Mouse (Mus musculus) liver, adult 2 months (tissue): ENCODE measurements around the gene Tmem217. TPM values are rescaled to one million over a fixed set of nuclear protein-coding genes. Genes with fewer than 3 reads are reported as not detected.

ENCODE experiments used
- DNase-seq: peaks from one replicate; pipeline ENCODE4 v3.0.0-alpha.2; 2011; ENCODE audit warnings: low read depth, low spot score; ENCODE audit errors: extremely low read depth
- H3K27ac ChIP-seq: fragments of 200-500 bp; replicated peaks from 2 replicates; pipeline ENCODE4 v1.5.1; 2012; ENCODE audit warnings: low read depth, mild to moderate bottlenecking, control low read depth, inconsistent platforms, low read length; ENCODE audit not compliant: insufficient read depth
- H3K27me3 ChIP-seq: fragments of 200-500 bp; 2 replicates; pipeline ENCODE4 v1.6.1; 2012; ENCODE audit warnings: mild to moderate bottlenecking, moderate library complexity, low read length, inconsistent platforms; ENCODE audit not compliant: control insufficient read depth, insufficient read depth
- H3K36me3 ChIP-seq: fragments of 200-500 bp; 2 replicates; pipeline ENCODE4 v1.6.1; 2012; ENCODE audit warnings: low read length, inconsistent platforms; ENCODE audit not compliant: control insufficient read depth, insufficient read depth
- H3K4me1 ChIP-seq: fragments of 200-500 bp; 2 replicates; pipeline ENCODE4 v1.6.1; 2011; ENCODE audit warnings: low read length; ENCODE audit not compliant: control insufficient read depth, insufficient read depth
- H3K4me3 ChIP-seq: fragments of 200-500 bp; 2 replicates; pipeline ENCODE4 v1.5.1; 2011; ENCODE audit warnings: low read depth, mild to moderate bottlenecking, control low read depth, low read length, moderate library complexity; ENCODE audit not compliant: insufficient read depth
- H3K79me2 ChIP-seq: fragments of 200-500 bp; 2 replicates; pipeline ENCODE4 v1.6.1; 2012; ENCODE audit warnings: inconsistent platforms, mild to moderate bottlenecking, low read length, moderate library complexity; ENCODE audit not compliant: control insufficient read depth, insufficient read depth
- H3K9ac ChIP-seq: fragments of 200-500 bp; 2 replicates; pipeline ENCODE4 v1.6.1; 2012; ENCODE audit warnings: low read depth, mild to moderate bottlenecking, control low read depth, inconsistent platforms, low read length
- CTCF ChIP-seq: fragments of 200-500 bp; IDR thresholded peaks from 2 replicates; pipeline ENCODE4 v1.5.1; 2011; ENCODE audit warnings: low read depth, low read length, control low read depth
- POLR2A ChIP-seq: fragments of 200-500 bp; IDR thresholded peaks from 2 replicates; pipeline ENCODE4 v1.6.1; 2011; ENCODE audit warnings: low read length, control low read depth; ENCODE audit not compliant: insufficient read depth; ENCODE audit errors: extremely low read depth
- WGBS: fragments of 180-500 bp; shearing (Covaris S2); methylation state at CpG from one replicate; pipeline ENCODE4 v1.1.7; 2018; 5-methylcytosine and 5-hydroxymethylcytosine counted together
- polyA plus RNA-seq: library from polyadenylated mRNA; depleted of rRNA; stranded (reverse); fragments of >200 nt; gene quantifications from 2 replicates; pipeline ENCODE4 v1.2.3, GENCODE M21; 2012
- total RNA-seq: library from RNA; depleted of rRNA; stranded (reverse); fragments of >200 nt; gene quantifications from 2 replicates; pipeline ENCODE4 v1.2.3, GENCODE M21; 2014

Gene Tmem217
- total and polyA plus RNA-seq, 2 experiments, result not detected

- 88% methylated on average over 15 of the region's 15 CpGs for WGBS
- Histone ChIP-seq H3K4me3 (no peak overlapping the region), H3K4me1 (no peaks in the 10 kb centered on the region), H3K27me3 (no peaks in the 10 kb centered on the region), H3K27ac (no peak overlapping the region), H3K9ac (no peak overlapping the region), H3K36me3 (peaks cover 1% of the 10 kb centered on the region; the same call in 1 of the 2 replicates), H3K79me2 (no peaks in the 10 kb centered on the region)
- DNase-seq, result no peak
- no peak for TF ChIP-seq POLR2A
- TF ChIP-seq CTCF, result no peak
Observed at GRCm38 (mm10) chr17:29595891-29596770, 43.9 kb upstream of the Tmem217 start.

GRCm38 (mm10) chr17:29589221-29589898 is 37.2 kb upstream of the Tmem217 start:
- no peak for TF ChIP-seq POLR2A
- TF ChIP-seq CTCF, result no peak
- WGBS, result 93% methylated on average over 11 of the region's 11 CpGs
- H3K27ac ChIP-seq, result no peak overlapping the region

GRCm38 (mm10) chr17:29586921-29587320 is 34.7 kb upstream of the Tmem217 start:
- H3K9ac ChIP-seq, result no peak overlapping the region
- no peaks in the 10 kb centered on the region for H3K4me1 ChIP-seq
- H3K79me2 ChIP-seq, result no peaks in the 10 kb centered on the region
- no peak overlapping the region for H3K4me3 ChIP-seq
- no peak for TF ChIP-seq POLR2A
- TF ChIP-seq CTCF, result no peak
- 91% methylated on average over 9 of the region's 9 CpGs for WGBS
- no peak for DNase-seq
- H3K27ac ChIP-seq, result no peak overlapping the region
- H3K36me3 ChIP-seq, result no peaks in the 10 kb centered on the region
- H3K27me3 ChIP-seq, result no peaks in the 10 kb centered on the region

More at GRCm38 (mm10) chr17:29589221-29589898, 37.2 kb upstream of the Tmem217 start:
- Histone ChIP-seq H3K4me3 (no peak overlapping the region), H3K4me1 (no peaks in the 10 kb centered on the region), H3K36me3 (no peaks in the 10 kb centered on the region), H3K79me2 (no peaks in the 10 kb centered on the region), H3K27me3 (no peaks in the 10 kb centered on the region), H3K9ac (no peak overlapping the region)
- DNase-seq, result no peak

GRCm38 (mm10) chr17:29585446-29585845 is 33.3 kb upstream of the Tmem217 start:
- no peaks in the 10 kb centered on the region for H3K27me3 ChIP-seq
- TF ChIP-seq CTCF (no peak), POLR2A (no peak)
- no peak overlapping the region for H3K9ac ChIP-seq
- DNase-seq, result no peak
- 93% methylated on average over 6 of the region's 6 CpGs for WGBS
- H3K36me3 ChIP-seq, result no peaks in the 10 kb centered on the region; the same call in 1 of the 2 replicates
- no peaks in the 10 kb centered on the region for H3K4me1 ChIP-seq
- H3K79me2 ChIP-seq, result no peaks in the 10 kb centered on the region
- no peak overlapping the region for H3K4me3 ChIP-seq
- H3K27ac ChIP-seq, result no peak overlapping the region

- no peak overlapping the region for H3K27ac ChIP-seq
- TF ChIP-seq POLR2A, result no peak
- no peak for TF ChIP-seq CTCF
- no peaks in the 10 kb centered on the region; the same call in 1 of the 2 replicates for H3K36me3 ChIP-seq
- H3K9ac ChIP-seq, result no peak overlapping the region
- H3K27me3 ChIP-seq, result no peaks in the 10 kb centered on the region
- H3K79me2 ChIP-seq, result no peaks in the 10 kb centered on the region
- no peak for DNase-seq
- no peaks in the 10 kb centered on the region; the same call in 1 of the 2 replicates for H3K4me1 ChIP-seq
- no peak overlapping the region for H3K4me3 ChIP-seq
- WGBS, result 89% methylated on average over 3 of the region's 3 CpGs
Observed at GRCm38 (mm10) chr17:29584737-29585136, 32.6 kb upstream of the Tmem217 start.

- no peaks in the 10 kb centered on the region; the same call in 1 of the 2 replicates for H3K4me1 ChIP-seq
- WGBS, result 92% methylated on average over 5 of the region's 5 CpGs
Observed at GRCm38 (mm10) chr17:29584306-29584705, 32.1 kb upstream of the Tmem217 start.

More at GRCm38 (mm10) chr17:29584306-29584705, 32.1 kb upstream of the Tmem217 start:
- TF ChIP-seq POLR2A (no peak), CTCF (no peak)
- Histone ChIP-seq H3K4me3 (no peak overlapping the region), H3K36me3 (no peaks in the 10 kb centered on the region; the same call in 1 of the 2 replicates), H3K79me2 (no peaks in the 10 kb centered on the region), H3K27me3 (no peaks in the 10 kb centered on the region), H3K27ac (no peak overlapping the region), H3K9ac (no peak overlapping the region)
- no peak for DNase-seq
